Mouse (Mus musculus): ENCODE results near the gene Vti1a.

Vti1a gene

GRCm38 (mm10) chr19:55621011-55621625 is 305.0 kb downstream of the Vti1a start:
- DNase-seq (ENCODE audit: low spot score in 2 of 2): no peak

- no peak for DNase-seq (ENCODE audit: low spot score in 2 of 2)
Measured at GRCm38 (mm10) chr19:55622821-55623220, 306.7 kb downstream of the Vti1a start.

GRCm38 (mm10) chr19:55623605-55624004 is 307.5 kb downstream of the Vti1a start:
- no peak for DNase-seq (ENCODE audit: low spot score in 2 of 2)

DNA sequence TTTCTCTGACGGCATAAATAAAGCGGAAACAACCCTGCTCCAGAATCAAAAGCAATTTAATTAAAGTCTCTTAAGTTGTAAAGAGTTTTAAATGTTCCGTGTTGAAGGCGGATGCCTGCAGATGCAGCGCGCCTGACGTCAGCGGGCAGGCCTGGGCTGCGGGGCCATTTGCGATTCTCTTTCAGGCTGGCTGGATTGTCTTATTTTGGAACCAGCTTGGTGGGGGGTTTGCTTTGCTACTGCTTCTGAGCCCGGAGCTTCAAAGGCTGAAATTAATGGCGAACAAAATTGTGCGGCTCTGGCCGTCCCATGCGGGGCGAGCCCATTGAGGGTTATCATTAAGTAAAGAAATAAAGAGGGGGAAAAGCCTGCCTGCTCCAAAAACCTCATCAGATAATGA is 310.4 kb downstream of the Vti1a start:
- no peak for DNase-seq (ENCODE audit: low spot score in 2 of 2)

- DNase-seq (ENCODE audit: low spot score in 2 of 2): no peak
Measured at GRCm38 (mm10) chr19:55626952-55627351, 310.9 kb downstream of the Vti1a start.

DNA sequence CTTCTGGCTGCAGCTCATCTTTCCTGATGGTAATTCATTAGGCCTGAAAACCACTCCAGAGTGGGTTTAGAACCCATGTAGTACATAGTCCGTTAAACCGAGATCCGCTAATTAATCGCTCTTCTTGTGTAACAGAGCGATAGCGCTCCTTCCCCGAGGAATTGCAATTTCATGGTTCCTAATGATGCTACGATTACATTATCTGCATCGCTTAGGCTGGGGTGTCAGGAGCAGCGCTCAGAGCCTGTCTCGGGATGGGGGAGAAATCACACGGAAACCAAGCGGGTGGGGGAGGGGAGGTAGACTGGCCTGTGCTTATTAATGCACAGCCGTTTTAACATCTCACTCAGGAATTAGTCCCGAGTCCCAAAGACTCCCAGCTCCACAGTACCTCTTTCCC is 319.4 kb downstream of the Vti1a start:
- no peak for DNase-seq (ENCODE audit: low spot score in 2 of 2)

- no peak for DNase-seq (ENCODE audit: low spot score in 2 of 2)
Measured at GRCm38 (mm10) chr19:55640251-55640650, 324.2 kb downstream of the Vti1a start.

GRCm38 (mm10) chr19:55641891-55642290 is 325.8 kb downstream of the Vti1a start:
- DNase-seq (ENCODE audit: low spot score in 2 of 2): no peak

GRCm38 (mm10) chr19:55642361-55642760 is 326.3 kb downstream of the Vti1a start:
- DNase-seq (ENCODE audit: low spot score in 2 of 2): no peak

- no peak for DNase-seq (ENCODE audit: low spot score in 2 of 2)
Measured at GRCm38 (mm10) chr19:55643288-55643901, 327.3 kb downstream of the Vti1a start.

DNA sequence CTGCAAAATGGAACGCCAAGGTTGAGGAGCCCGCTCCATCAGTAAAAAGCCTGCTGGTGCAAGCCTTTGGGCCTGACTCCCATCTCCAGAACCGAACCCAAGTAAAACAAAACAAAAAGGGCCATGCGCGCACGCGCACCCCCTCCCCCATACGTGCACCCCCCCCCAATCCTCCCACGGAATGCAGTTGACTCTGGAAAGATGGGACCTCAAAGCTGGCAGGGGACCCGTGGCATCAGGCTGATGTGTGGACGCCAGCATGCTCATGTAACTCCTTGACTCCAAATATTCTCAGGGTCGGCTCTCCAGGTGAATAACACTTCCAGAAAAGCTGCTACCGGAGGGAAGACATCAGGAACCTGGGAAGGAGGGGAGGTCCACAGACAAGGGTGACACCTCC is 327.8 kb downstream of the Vti1a start:
- DNase-seq (ENCODE audit: low spot score in 2 of 2): no peak

DNA sequence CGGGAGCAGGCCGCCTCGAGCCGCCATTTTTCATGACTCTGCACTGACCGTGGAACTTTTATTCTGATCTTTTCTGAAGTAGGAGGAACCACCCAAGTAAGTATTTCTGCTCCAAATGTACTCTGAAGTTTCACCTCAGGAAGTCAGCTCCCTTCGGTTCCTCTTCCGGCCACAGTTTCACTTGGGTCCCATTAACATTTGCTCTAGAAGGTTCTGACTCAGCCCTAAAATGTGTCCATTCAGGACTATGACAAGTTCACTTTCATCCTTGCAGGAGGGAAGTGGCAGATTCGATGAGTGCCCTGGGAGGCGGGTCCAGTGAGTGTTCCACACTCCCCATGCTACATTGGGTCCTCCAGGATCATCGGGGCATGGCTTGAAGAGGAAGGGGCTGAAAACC is 333.3 kb downstream of the Vti1a start:
- no peak for DNase-seq (ENCODE audit: low spot score in 2 of 2)

- no peak for DNase-seq (ENCODE audit: low spot score in 2 of 2)
Measured at GRCm38 (mm10) chr19:55651017-55651416, 334.9 kb downstream of the Vti1a start.

DNA sequence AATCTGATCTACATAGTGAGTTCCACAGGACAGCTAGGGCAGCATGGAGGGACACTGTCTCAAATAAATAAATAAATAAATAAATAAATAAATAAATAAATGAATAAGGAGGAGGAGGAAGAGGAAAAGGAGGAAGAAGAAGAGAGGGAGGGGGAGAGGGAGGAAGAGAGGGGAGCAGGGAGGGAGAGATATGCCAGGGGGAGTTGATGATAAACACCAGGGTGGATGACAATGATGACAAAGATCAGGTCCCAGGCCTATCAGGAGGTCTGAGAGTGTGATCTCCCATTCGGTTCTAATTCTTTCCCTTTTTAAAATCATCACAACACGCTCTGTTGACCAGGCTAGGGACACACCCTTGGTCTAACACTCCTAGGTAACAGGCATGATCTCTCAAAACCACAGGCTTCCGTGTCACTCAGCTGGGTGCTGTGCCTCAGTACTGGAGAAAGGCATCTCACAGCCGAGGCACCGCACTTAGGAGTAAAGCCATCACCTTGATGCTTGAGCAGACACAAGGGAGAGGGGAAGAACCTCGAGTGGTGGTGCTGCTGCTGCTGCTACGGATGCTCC is 336.7 kb downstream of the Vti1a start:
- no peak for DNase-seq (ENCODE audit: low spot score in 2 of 2)

GRCm38 (mm10) chr19:55660165-55660564 is 344.1 kb downstream of the Vti1a start:
- no peak for DNase-seq (ENCODE audit: low spot score in 2 of 2)

DNA sequence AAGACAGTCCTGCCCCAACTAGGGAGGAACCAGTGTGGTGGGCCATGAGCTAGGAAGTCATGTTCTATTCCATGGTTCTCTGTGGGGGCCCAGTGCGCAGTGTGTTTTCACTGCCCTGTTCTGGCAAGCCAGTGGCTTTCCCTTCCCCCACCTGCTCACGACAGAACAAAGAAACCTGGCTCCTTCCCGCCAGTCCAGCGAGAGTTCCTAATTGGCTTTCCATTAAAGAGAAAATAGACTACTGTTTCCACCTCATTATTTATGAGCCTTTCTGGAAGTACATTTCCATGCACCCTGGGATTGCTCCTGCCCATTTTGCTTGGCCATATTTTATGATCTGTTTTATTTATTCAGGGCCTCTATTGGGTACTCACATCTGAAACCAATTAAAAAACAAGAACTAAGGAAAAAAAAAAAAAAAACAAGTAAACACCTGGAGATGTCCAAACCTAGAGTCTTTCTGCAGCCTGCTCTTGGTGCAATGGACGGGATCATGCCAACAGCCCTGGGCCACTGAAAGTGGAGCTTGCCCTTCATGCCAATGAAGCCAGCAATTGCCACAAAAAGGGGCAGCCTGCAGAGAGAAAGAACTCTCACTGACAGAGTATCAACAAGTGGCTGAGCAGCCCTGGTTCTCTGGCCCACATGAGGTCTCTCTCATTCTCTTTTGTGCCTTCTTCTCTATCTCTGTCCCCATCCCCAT is 346.6 kb downstream of the Vti1a start:
- DNase-seq (ENCODE audit: low spot score in 2 of 2): no peak

DNA sequence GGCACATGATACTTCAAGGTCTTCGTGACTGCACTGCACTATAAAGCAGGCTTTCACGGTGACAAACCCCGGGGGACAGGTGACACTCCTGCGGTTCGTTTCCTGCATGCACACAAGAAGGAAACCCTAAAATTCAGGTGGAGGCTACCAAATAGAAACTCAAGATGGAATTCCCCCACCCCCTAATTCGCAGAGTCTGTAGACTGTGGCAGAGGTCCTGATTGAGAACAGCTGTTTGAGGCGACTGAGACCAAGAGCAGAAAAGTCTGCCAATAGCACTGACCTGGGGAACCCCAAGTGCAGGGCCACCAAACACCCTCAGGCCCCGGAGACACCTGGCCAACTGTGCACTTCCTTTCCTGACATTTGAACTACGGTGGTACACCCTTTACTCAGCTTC is 351.7 kb downstream of the Vti1a start:
- DNase-seq (ENCODE audit: low spot score in 2 of 2): peak in 1 of 2 experiments; percentile 13

DNA sequence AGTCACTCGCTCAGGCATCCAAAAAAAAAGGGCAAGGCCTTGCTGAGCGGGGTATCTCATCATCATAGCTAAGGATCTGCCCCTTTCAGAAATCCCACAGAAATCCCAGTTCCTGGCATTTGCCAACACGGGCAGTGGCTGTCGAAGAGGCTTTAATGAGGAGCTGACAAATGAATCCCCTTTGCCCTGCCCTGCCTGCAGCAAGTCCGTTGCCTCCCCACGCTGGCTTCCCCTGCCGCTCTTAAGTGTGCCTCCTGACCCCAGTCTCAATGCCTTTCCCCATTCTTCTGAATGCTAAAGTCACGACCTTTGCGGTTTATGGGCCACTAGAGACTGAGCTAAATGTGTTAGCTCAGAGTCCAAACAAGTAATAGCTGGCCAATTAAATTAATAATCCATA is 352.8 kb downstream of the Vti1a start:
- no peak for DNase-seq (ENCODE audit: low spot score in 2 of 2)
